Mouse (Mus musculus): ENCODE data around the gene Golga4. TPM values are rescaled to one million over a fixed set of nuclear protein-coding genes. Genes with fewer than 3 reads are reported as not detected.

The Golga4 gene
- polyA plus RNA-seq, 1 experiment = 7.2 TPM

- Histone ChIP-seq H3K4me3 (ENCODE audit: extremely low read depth, insufficient read depth, insufficient read length) (no peak overlapping the region), H3K36me3 (ENCODE audit: control insufficient read depth, insufficient read depth, low read length) (peaks cover 50% of the 10 kb centered on the region), H3K27me3 (ENCODE audit: control insufficient read depth, insufficient read depth, low read length) (no peaks in the 10 kb centered on the region), H3K4me1 (ENCODE audit: control insufficient read depth, insufficient read depth, insufficient read length) (no peaks in the 10 kb centered on the region), H3K27ac (ENCODE audit: insufficient read depth, low read length) (no peak overlapping the region)
- no peak for DNase-seq (ENCODE audit: low read depth in 1 of 2, low spot score in 2 of 2)
- TF ChIP-seq POLR2A (IDR thresholded peaks at IDR 0.05; ENCODE audit: low read depth, low read length) (no peak), CTCF (IDR thresholded peaks at IDR 0.05; ENCODE audit: extremely low read depth, insufficient read depth, insufficient read length, insufficient replicate concordance) (no peak)
- WGBS = 92% methylated on average over 24 of the region's 24 CpGs
Observed at GRCm38 (mm10) chr9:118556951-118557780, 51.1 kb downstream of the Golga4 start.

GRCm38 (mm10) chr9:118563356-118563755 is 57.3 kb downstream of the Golga4 start:
- TF ChIP-seq CTCF (IDR thresholded peaks at IDR 0.05; ENCODE audit: extremely low read depth, insufficient read depth, insufficient read length, insufficient replicate concordance) (no peak), POLR2A (IDR thresholded peaks at IDR 0.05; ENCODE audit: low read depth, low read length) (no peak)
- Histone ChIP-seq H3K4me1 (ENCODE audit: control insufficient read depth, insufficient read depth, insufficient read length) (no peaks in the 10 kb centered on the region), H3K27ac (ENCODE audit: insufficient read depth, low read length) (no peak overlapping the region), H3K36me3 (ENCODE audit: control insufficient read depth, insufficient read depth, low read length) (peaks cover 47% of the 10 kb centered on the region), H3K27me3 (ENCODE audit: control insufficient read depth, insufficient read depth, low read length) (no peaks in the 10 kb centered on the region), H3K4me3 (ENCODE audit: extremely low read depth, insufficient read depth, insufficient read length) (no peak overlapping the region)
- no peak for DNase-seq (ENCODE audit: low read depth in 1 of 2, low spot score in 2 of 2)
- WGBS = 95% methylated on average over 11 of the region's 11 CpGs

GRCm38 (mm10) chr9:118563866-118564265 is 57.8 kb downstream of the Golga4 start:
- no peak for DNase-seq (ENCODE audit: low read depth in 1 of 2, low spot score in 2 of 2)
- peaks cover 43% of the 10 kb centered on the region for H3K36me3 ChIP-seq (ENCODE audit: control insufficient read depth, insufficient read depth, low read length)
- TF ChIP-seq POLR2A (IDR thresholded peaks at IDR 0.05; ENCODE audit: low read depth, low read length) = no peak
- TF ChIP-seq CTCF (IDR thresholded peaks at IDR 0.05; ENCODE audit: extremely low read depth, insufficient read depth, insufficient read length, insufficient replicate concordance) = no peak
- H3K4me1 ChIP-seq (ENCODE audit: control insufficient read depth, insufficient read depth, insufficient read length) = no peaks in the 10 kb centered on the region
- H3K4me3 ChIP-seq (ENCODE audit: extremely low read depth, insufficient read depth, insufficient read length) = no peak overlapping the region
- H3K27ac ChIP-seq (ENCODE audit: insufficient read depth, low read length) = no peak overlapping the region
- no peaks in the 10 kb centered on the region for H3K27me3 ChIP-seq (ENCODE audit: control insufficient read depth, insufficient read depth, low read length)
- WGBS = 91% methylated on average over 7 of the region's 7 CpGs

- DNase-seq (ENCODE audit: low read depth in 1 of 2, low spot score in 2 of 2) = no peak
- no peak for TF ChIP-seq POLR2A (IDR thresholded peaks at IDR 0.05; ENCODE audit: low read depth, low read length)
- TF ChIP-seq CTCF (IDR thresholded peaks at IDR 0.05; ENCODE audit: extremely low read depth, insufficient read depth, insufficient read length, insufficient replicate concordance) = no peak
- whole genome bisulfite sequencing = 96% methylated on average over 16 of the region's 16 CpGs
- Histone ChIP-seq H3K27me3 (ENCODE audit: control insufficient read depth, insufficient read depth, low read length) (no peaks in the 10 kb centered on the region), H3K4me1 (ENCODE audit: control insufficient read depth, insufficient read depth, insufficient read length) (no peaks in the 10 kb centered on the region), H3K27ac (ENCODE audit: insufficient read depth, low read length) (no peak overlapping the region), H3K4me3 (ENCODE audit: extremely low read depth, insufficient read depth, insufficient read length) (no peak overlapping the region), H3K36me3 (ENCODE audit: control insufficient read depth, insufficient read depth, low read length) (peaks cover 43% of the 10 kb centered on the region)
Observed at GRCm38 (mm10) chr9:118564696-118565095, 58.6 kb downstream of the Golga4 start.

GRCm38 (mm10) chr9:118569328-118569727 is 63.3 kb downstream of the Golga4 start:
- no peak overlapping the region for H3K27ac ChIP-seq (ENCODE audit: insufficient read depth, low read length)
- WGBS = 92% methylated on average over 6 of the region's 6 CpGs
- DNase-seq (ENCODE audit: low read depth in 1 of 2, low spot score in 2 of 2) = no peak
- TF ChIP-seq POLR2A (IDR thresholded peaks at IDR 0.05; ENCODE audit: low read depth, low read length) (no peak), CTCF (IDR thresholded peaks at IDR 0.05; ENCODE audit: extremely low read depth, insufficient read depth, insufficient read length, insufficient replicate concordance) (no peak)
- H3K4me1 ChIP-seq (ENCODE audit: control insufficient read depth, insufficient read depth, insufficient read length) = no peaks in the 10 kb centered on the region
- H3K4me3 ChIP-seq (ENCODE audit: extremely low read depth, insufficient read depth, insufficient read length) = no peak overlapping the region
- H3K36me3 ChIP-seq (ENCODE audit: control insufficient read depth, insufficient read depth, low read length) = peaks cover 39% of the 10 kb centered on the region
- H3K27me3 ChIP-seq (ENCODE audit: control insufficient read depth, insufficient read depth, low read length) = no peaks in the 10 kb centered on the region

GRCm38 (mm10) chr9:118570865-118571264 is 64.8 kb downstream of the Golga4 start:
- Histone ChIP-seq H3K27me3 (ENCODE audit: control insufficient read depth, insufficient read depth, low read length) (no peaks in the 10 kb centered on the region), H3K4me1 (ENCODE audit: control insufficient read depth, insufficient read depth, insufficient read length) (no peaks in the 10 kb centered on the region), H3K4me3 (ENCODE audit: extremely low read depth, insufficient read depth, insufficient read length) (no peak overlapping the region), H3K36me3 (ENCODE audit: control insufficient read depth, insufficient read depth, low read length) (peaks cover 38% of the 10 kb centered on the region), H3K27ac (ENCODE audit: insufficient read depth, low read length) (no peak overlapping the region)
- TF ChIP-seq CTCF (IDR thresholded peaks at IDR 0.05; ENCODE audit: extremely low read depth, insufficient read depth, insufficient read length, insufficient replicate concordance) = no peak
- no peak for TF ChIP-seq POLR2A (IDR thresholded peaks at IDR 0.05; ENCODE audit: low read depth, low read length)
- DNase-seq (ENCODE audit: low read depth in 1 of 2, low spot score in 2 of 2) = no peak
- WGBS = 80% methylated on average over 4 of the region's 4 CpGs

GRCm38 (mm10) chr9:118571701-118572100 is 65.6 kb downstream of the Golga4 start:
- Histone ChIP-seq H3K4me1 (ENCODE audit: control insufficient read depth, insufficient read depth, insufficient read length) (no peaks in the 10 kb centered on the region), H3K4me3 (ENCODE audit: extremely low read depth, insufficient read depth, insufficient read length) (no peak overlapping the region), H3K27ac (ENCODE audit: insufficient read depth, low read length) (no peak overlapping the region), H3K36me3 (ENCODE audit: control insufficient read depth, insufficient read depth, low read length) (peaks cover 36% of the 10 kb centered on the region), H3K27me3 (ENCODE audit: control insufficient read depth, insufficient read depth, low read length) (no peaks in the 10 kb centered on the region)
- DNase-seq (ENCODE audit: low read depth in 1 of 2, low spot score in 2 of 2) = no peak
- no peak for TF ChIP-seq CTCF (IDR thresholded peaks at IDR 0.05; ENCODE audit: extremely low read depth, insufficient read depth, insufficient read length, insufficient replicate concordance)
- TF ChIP-seq POLR2A (IDR thresholded peaks at IDR 0.05; ENCODE audit: low read depth, low read length) = no peak
- 93% methylated on average over 4 of the region's 4 CpGs for WGBS

Measured in spleen, adult 2 months (tissue).